Mouse (Mus musculus) C2C12 (cell line): ENCODE data around the gene Fam83d.

Source experiments
- CEBPB ChIP-seq: IDR thresholded peaks from one replicate; pipeline ENCODE4 v1.6.1; 2011; ENCODE audit warnings: low read depth, mild to moderate bottlenecking, control low read depth, moderate library complexity
- CTCF ChIP-seq: IDR thresholded peaks from one replicate; pipeline ENCODE4 v1.5.1; 2011; ENCODE audit not compliant: control insufficient read depth, insufficient read depth, insufficient read length
- MAX ChIP-seq: IDR thresholded peaks from one replicate; pipeline ENCODE4 v1.6.1; 2011; ENCODE audit warnings: mild to moderate bottlenecking, control low read depth
- USF1 ChIP-seq: IDR thresholded peaks from one replicate; pipeline ENCODE4 v1.6.1; 2011; ENCODE audit warnings: low read depth, mild to moderate bottlenecking, control low read depth, moderate library complexity

DNA sequence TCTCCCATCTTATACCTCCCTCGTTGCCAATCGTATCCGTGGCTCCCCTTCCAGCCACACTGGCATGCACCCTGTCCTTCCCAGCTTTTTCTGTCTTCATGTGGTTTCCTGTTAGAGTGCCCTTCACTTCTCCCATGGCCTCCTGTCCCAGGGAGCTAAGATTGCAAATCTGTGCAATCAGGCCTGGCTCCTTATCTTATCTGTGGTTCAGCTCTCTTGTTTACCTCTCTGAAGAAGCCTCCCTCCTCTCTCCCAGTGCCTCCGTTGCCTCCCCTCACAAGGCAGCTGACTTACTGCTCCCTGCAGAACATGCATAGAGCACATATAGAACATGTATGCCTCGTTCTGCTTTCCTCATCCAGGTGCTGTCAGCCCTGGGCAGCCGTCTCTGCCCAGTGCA is 9.6 kb downstream of the Fam83d start:
- TF ChIP-seq MAX (no peak), CEBPB (no peak), CTCF (no peak), USF1 (no peak)
